Mouse (Mus musculus) embryonic facial prominence, embryonic 10.5 days (tissue): ENCODE results near the gene Slc13a2. TPM values are rescaled to one million over a fixed set of nuclear protein-coding genes. Genes with fewer than 3 reads are reported as not detected.
A peak's percentile ranks its signal among the peaks of the same experiment; 100 is the strongest.

ENCODE experiments used
- DNase-seq: peaks from one replicate; pipeline ENCODE4 v3.0.0-alpha.2; 2017; ENCODE audit warnings: low spot score
- H3K27ac ChIP-seq: fragments of 300-500 bp; sonication (generic); replicated peaks from 2 replicates; pipeline ENCODE4 v1.5.1; 2016; ENCODE audit warnings: mild to moderate bottlenecking
- H3K27me3 ChIP-seq: fragments of 300-500 bp; sonication (generic); replicated peaks from 2 replicates; pipeline ENCODE4 v1.6.1; 2016; ENCODE audit warnings: low read depth, mild to moderate bottlenecking; ENCODE audit not compliant: poor library complexity, severe bottlenecking
- H3K36me3 ChIP-seq: fragments of 300-500 bp; sonication (generic); replicated peaks from 2 replicates; pipeline ENCODE4 v1.6.1; 2016; ENCODE audit warnings: mild to moderate bottlenecking, moderate library complexity
- H3K4me1 ChIP-seq: fragments of 300-500 bp; sonication (generic); 2 replicates; pipeline ENCODE4 v1.6.1; 2016
- H3K4me3 ChIP-seq: fragments of 300-500 bp; sonication (generic); 2 replicates; pipeline ENCODE4 v1.5.1; 2016; ENCODE audit warnings: mild to moderate bottlenecking, moderate library complexity
- H3K9me3 ChIP-seq: fragments of 300-500 bp; sonication (generic); 2 replicates; pipeline ENCODE4 v1.6.1; 2016; ENCODE audit warnings: mild to moderate bottlenecking
- WGBS: fragments of 180-500 bp; shearing (Covaris S2); methylation state at CpG from one replicate; pipeline ENCODE4 v1.1.7; 2016; 5-methylcytosine and 5-hydroxymethylcytosine counted together
- polyA plus RNA-seq: library from polyadenylated mRNA; unstranded; fragments of >200 nt; fragmentation: Nextera tagmentation; extraction: Ambion mirVana; gene quantifications from 2 replicates; pipeline ENCODE4 v1.2.1, GENCODE M21; 2016

Gene Slc13a2
- not detected in 2 replicates for polyA plus RNA-seq

DNA sequence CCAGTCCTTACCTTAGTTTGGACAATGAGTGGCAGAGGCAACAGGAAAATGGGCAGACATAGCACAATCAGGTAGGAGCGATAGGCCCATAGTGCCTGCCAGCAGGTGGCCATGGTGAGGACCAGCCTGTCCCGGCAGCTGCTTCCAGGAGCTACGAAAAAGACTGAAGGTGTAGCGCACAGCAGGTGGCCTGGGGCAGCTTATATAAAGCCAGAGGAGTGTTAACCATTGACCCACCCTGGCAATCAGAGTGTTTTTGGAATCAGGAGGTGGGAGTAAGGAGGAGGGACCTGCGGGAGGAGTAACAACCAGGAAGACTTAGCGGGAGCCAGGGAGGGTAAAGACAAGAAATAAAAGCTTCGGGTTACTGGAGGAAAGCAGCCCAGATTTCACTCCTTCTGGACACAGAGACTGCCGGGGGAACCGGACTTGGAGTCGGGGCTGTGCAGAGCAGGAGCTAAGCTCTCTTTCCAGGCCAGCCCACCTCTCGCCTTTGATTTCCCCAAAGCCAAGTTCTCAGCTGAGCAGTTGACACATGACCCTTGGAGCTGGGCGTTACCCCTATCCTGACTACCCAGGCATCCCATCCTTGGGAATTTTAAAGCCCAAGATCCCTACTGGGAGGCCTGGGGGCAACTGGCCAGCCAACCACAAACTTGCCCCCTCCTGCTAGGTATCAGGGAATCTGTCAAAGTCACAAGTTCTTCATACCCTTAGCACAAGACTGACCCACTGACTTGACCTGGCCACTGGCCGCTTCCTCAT lies at the start of gene Slc13a2:
Gene Slc13a2, minus strand, starts transcription at position 163 of the 765 bp plus-strand sequence.
- Histone ChIP-seq H3K36me3 (no peaks in the 10 kb centered on the region), H3K4me1 (peaks cover 9% of the 10 kb centered on the region), H3K27me3 (peaks cover 14% of the 10 kb centered on the region), H3K27ac (no peak within 1 kb of the TSS), H3K9me3 (no peaks in the 10 kb centered on the region), H3K4me3 (no peak within 1 kb of the TSS)
- no peak for DNase-seq
- WGBS, result 30% methylated on average over 13 of the region's 13 CpGs

DNA sequence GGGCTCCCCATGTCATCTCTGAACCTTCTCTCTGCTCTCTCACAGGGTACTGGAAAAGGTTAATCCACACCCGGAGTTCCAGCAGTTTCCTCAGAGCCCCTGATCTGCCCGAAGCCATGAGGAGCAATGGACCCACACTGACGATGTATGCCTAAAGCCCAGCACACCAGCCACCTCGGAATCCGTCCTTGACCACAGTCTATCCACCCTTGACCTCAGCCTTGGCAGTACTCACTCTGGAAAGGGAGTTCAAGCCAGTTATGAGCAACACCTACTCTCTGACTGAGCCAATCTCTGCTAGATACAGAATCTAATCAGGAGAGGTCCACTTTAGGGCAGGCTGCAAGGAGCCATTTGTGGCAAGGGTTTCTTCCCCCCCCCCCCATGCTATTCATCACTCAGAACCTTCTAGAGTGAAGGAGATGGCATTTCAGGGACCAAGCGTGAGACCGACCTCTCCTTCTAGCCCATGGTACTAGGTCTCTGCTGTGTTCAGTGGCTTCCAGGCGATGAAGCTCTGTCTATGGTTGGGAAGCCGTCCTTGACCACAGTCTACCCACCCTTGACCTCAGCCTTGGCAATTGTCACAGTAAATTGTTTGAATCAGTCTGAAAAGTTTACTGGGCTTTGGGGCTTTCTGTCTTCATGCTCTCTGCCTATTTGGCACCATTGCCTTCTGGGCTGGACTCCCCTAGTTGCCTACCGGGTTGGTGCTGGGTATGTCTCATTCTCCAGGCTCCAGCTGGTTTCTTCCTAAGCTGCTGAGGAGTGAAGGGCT lies 49.5 kb upstream of the Slc13a2 start:
- no peak overlapping the region for H3K27ac ChIP-seq
- H3K9me3 ChIP-seq, result no peaks in the 10 kb centered on the region

DNA sequence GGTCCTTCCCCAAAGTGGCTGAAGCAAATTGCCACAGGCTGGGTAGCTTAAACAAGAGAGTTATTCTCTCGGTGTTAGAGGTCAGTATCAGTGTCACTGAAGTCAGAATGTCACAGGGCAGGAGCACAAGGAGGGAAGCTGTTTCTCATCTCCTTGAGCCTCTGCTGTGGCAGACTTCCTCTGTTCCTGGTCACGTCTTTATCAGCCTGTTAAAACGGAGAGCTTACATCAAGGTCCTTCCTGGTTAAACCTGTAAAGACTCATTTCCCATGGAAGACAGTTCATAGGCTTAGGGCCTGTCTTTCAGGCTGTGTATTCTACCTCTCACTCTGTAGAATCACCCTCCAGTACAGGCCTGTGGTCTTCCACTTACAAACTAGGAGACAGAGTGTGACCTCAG lies 45.9 kb upstream of the Slc13a2 start:
- 37% methylated on average over 3 of the region's 3 CpGs for WGBS
- no peaks in the 10 kb centered on the region for H3K27me3 ChIP-seq
- no peak overlapping the region for H3K4me3 ChIP-seq
- H3K4me1 ChIP-seq, result peaks cover 29% of the 10 kb centered on the region
- peaks cover 15% of the 10 kb centered on the region for H3K36me3 ChIP-seq
- H3K27ac ChIP-seq, result no peak overlapping the region
- DNase-seq, result no peak
- no peaks in the 10 kb centered on the region for H3K9me3 ChIP-seq

More for the DNA sequence above, 49.5 kb upstream of the Slc13a2 start:
- Histone ChIP-seq H3K27me3 (no peaks in the 10 kb centered on the region), H3K4me1 (peaks cover 5% of the 10 kb centered on the region), H3K4me3 (no peak overlapping the region; the same call in 1 of the 2 replicates), H3K36me3 (peaks cover 15% of the 10 kb centered on the region)
- 90% methylated on average over 10 of the region's 10 CpGs for WGBS
- no peak for DNase-seq

DNA sequence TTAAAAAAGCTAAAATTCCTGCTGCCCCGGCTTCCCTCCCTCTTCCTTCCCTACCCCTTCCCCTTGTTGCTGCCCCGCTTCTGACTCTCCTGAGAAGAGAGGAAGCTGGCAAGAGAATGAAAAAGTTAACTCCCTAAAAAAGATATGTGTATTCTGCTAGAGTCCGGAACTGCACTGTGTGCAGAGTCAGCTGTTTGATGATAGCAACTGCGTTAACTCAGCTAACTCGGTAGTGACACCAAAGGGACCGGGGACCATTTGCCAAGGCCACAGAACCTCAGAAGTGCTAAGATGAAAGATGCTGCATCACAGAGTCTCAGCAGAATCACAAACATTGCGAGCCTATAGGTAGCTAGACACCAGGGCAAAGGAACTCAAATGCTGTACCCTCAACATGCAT lies 45.5 kb upstream of the Slc13a2 start:
- Histone ChIP-seq H3K36me3 (peaks cover 15% of the 10 kb centered on the region), H3K27ac (no peak overlapping the region), H3K4me3 (no peak overlapping the region), H3K27me3 (no peaks in the 10 kb centered on the region), H3K9me3 (no peaks in the 10 kb centered on the region), H3K4me1 (peaks cover 29% of the 10 kb centered on the region)
- WGBS, result 82% methylated on average over 7 of the region's 7 CpGs
- no peak for DNase-seq

DNA sequence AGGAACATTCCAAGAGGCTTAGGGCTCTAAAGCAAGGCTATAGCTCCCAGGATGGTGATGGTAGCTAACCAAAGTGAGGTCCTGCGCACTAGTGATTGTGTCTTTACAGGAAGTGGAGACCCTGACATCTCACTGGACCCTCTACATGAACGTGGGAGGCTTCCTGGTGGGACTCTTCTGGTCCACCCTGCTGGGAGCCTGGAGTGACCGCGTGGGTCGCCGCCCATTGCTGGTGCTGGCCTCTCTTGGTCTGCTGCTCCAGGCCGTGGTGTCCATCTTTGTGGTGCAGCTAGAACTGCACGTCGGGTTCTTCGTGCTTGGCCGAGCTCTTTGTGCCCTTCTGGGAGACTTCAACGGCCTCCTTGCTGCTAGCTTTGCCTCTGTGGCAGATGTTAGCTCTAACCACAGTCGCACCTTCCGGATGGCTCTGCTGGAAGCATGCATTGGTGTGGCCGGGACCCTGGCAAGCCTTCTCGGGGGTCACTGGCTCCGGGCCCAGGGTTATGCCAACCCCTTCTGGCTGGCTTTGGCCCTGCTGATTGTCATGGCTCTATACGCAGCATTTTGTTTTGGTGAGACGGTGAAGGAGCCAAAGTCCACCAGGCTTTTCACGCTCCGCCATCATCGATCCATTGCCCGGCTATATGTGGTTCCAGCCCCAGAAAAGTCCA lies 44.4 kb upstream of the Slc13a2 start:
- DNase-seq, result no peak
- Histone ChIP-seq H3K36me3 (peaks cover 6% of the 10 kb centered on the region), H3K9me3 (peaks cover 5% of the 10 kb centered on the region; the same call in 1 of the 2 replicates), H3K27ac (peak overlapping the region; percentile 94), H3K4me3 (peak overlapping the region; percentile 74), H3K27me3 (no peaks in the 10 kb centered on the region), H3K4me1 (peaks cover 29% of the 10 kb centered on the region)
- 65% methylated on average over 23 of the region's 23 CpGs for WGBS

DNA sequence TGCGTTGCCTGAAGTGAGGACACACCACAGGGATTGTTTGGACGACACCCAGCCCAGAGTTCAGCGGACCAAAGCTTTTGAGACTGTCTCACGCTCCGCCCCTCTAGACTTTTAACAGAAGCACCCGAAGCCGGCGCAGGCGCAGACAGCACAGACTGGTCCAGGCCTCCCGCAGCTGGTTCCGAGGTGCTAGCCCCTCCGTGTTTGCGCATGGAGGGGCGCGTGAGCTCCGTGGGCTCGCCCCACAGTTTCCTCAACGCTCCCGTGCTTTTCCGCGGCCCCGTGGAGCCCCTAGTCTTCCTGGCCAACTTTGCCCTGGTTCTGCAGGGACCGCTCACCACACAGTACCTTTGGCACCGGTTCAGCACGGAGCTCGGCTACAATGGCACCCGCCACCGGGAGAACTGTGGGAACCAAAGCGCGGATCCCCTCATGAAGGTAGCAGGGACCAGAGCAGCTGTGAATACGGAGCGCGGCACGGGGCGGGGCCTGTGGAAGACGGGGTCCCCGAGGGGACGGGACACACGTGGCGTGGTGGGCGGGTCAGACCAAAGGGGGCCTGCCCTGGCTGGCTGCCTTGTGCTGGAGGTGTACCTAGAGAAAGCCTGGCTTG lies 43.7 kb upstream of the Slc13a2 start, which contains the start of gene Slc46a1:
Gene Slc46a1, plus strand, starts transcription at position 130 of the 613 bp plus-strand sequence.
- Histone ChIP-seq H3K4me1 (peaks cover 29% of the 10 kb centered on the region), H3K36me3 (no peaks in the 10 kb centered on the region), H3K27me3 (no peaks in the 10 kb centered on the region), H3K9me3 (peaks cover 5% of the 10 kb centered on the region; the same call in 1 of the 2 replicates), H3K27ac (peak within 1 kb of the TSS; percentile 94), H3K4me3 (peak within 1 kb of the TSS; percentile 74)
- under 1% methylated on average over 41 of the region's 41 CpGs for WGBS
- peak; percentile 94 for DNase-seq

DNA sequence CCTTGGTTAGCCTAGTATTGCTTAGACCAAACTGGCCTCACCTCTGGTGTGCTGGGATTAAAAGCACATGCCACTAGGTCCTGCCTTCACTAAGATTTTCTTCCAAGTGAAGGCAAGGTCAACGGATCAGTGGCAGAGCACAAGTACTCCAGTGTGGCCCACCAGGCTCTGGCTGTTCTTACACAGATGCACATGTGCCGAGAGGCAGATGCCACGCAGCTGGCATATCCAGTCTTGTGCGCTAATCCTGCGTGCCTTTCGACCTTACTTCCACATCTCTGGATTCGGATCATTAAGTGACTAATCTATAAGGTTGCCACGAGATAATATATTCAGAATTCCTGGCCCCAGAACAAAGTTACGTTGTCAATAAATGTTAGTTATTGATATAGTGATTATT lies 43.1 kb upstream of the Slc13a2 start:
- no peaks in the 10 kb centered on the region for H3K36me3 ChIP-seq
- peak; percentile 28 for DNase-seq
- peaks cover 5% of the 10 kb centered on the region; the same call in 1 of the 2 replicates for H3K9me3 ChIP-seq
- H3K4me1 ChIP-seq, result peaks cover 29% of the 10 kb centered on the region
- H3K4me3 ChIP-seq, result peak overlapping the region; percentile 74
- H3K27me3 ChIP-seq, result no peaks in the 10 kb centered on the region
- WGBS, result 47% methylated on average over 9 of the region's 9 CpGs
- H3K27ac ChIP-seq, result peak overlapping the region; percentile 94

DNA sequence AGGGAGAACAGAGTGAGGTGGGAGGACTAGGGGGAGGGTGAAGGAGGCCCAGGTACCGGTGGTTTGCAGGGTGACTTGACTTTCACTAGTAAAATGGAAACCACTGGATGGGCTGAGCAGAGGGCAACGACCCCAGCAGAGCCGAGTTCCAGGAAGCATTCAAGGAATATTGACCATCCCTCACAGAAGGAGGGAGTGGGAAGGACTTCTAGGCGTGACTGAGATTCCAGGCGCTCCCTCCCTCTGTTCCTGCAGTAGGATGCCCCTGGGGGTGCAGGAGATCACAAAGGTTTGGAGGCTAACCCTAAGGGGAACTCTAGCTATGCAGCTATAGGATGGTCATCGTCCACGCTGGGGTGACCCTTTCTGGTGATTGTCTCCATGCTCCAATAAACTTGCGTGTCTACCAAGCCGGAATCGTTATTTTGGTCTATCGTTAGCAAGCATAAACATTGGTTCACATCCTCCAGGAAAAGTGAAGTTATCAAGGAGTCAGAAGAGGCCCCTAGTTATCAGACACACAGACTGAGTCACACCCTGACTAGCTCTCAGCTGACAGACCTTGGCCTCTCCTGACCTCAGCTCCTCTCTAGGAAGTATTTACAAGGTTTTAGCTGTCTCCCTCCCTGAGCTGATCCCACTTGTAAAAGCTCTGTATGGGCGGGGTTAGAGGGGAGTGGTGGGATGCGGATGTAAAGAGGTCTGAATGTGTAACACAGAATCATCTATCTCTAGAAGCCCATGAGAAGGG lies 41.4 kb upstream of the Slc13a2 start:
- no peak overlapping the region for H3K4me3 ChIP-seq
- no peak for DNase-seq
- no peaks in the 10 kb centered on the region for H3K27me3 ChIP-seq
- no peaks in the 10 kb centered on the region for H3K36me3 ChIP-seq
- 66% methylated on average over 13 of the region's 13 CpGs for WGBS
- H3K27ac ChIP-seq, result no peak overlapping the region
- peaks cover 5% of the 10 kb centered on the region; the same call in 1 of the 2 replicates for H3K9me3 ChIP-seq
- H3K4me1 ChIP-seq, result peaks cover 29% of the 10 kb centered on the region

DNA sequence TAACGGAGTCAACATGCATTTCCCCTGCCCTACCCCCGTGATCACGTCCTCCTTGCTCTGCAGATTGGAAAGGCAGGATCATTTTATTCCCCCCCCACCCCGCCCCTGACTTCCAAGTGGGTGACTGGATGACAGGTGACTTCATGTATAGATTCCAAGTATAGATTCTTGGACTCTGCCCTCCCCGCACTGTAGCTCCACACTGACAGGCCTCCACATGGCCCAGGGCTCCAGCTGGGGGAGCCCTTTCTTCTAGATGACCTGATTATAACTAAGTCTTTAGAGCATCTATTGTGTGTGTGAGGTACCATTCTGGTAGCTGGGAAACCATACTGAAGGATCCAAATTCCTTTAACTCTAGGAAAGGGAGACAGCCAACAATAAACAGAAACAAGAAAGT lies 40.7 kb upstream of the Slc13a2 start:
- Histone ChIP-seq H3K9me3 (peaks cover 5% of the 10 kb centered on the region; the same call in 1 of the 2 replicates), H3K36me3 (no peaks in the 10 kb centered on the region), H3K4me1 (peaks cover 29% of the 10 kb centered on the region), H3K4me3 (no peak overlapping the region), H3K27ac (no peak overlapping the region), H3K27me3 (no peaks in the 10 kb centered on the region)
- 85% methylated on average over 5 of the region's 5 CpGs for WGBS
- no peak for DNase-seq

DNA sequence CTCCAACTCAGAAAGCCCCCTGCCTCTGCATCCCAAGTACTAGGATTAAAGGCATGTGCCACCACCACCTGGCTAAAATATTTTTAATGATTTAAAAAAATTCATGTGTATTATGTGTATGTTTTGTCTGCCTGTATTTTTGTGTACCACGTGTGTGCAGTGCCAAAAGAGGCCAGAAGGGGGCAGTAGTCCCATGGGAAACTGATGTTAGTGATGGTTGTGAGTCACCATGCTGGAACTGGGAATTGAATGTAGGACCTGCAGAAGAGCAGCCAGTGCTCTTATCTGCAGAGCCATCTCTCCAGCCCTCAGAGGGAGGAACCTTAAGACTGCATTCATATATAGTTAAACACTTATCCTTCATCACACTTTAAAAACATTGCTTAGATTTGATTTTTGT lies 39.9 kb upstream of the Slc13a2 start:
- H3K4me1 ChIP-seq, result peaks cover 28% of the 10 kb centered on the region
- no peak for DNase-seq
- 61% methylated on average over 1 of the region's 1 CpGs for WGBS
- peaks cover 5% of the 10 kb centered on the region; the same call in 1 of the 2 replicates for H3K9me3 ChIP-seq
- H3K27me3 ChIP-seq, result no peaks in the 10 kb centered on the region
- H3K4me3 ChIP-seq, result no peak overlapping the region
- H3K27ac ChIP-seq, result no peak overlapping the region
- H3K36me3 ChIP-seq, result no peaks in the 10 kb centered on the region

DNA sequence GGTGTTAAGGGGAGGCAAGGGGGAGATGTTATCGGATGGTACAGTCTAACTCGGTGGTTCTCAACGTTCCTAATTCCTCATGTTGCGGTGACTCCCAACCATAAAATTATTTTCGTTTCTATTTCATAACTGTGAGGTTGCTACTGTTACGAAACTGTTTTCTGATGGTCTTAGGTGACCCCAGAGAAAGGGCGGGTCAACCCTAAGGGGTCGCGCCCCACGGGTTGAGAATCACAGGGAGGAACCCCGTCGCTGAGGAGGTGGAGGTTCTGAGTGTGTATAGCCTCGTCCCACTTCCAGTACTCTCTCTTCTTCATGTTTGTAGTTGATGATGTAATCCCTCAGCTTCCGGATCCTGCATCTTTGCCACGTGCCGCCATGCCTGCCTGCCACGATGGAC lies 36.7 kb upstream of the Slc13a2 start:
- peaks cover 5% of the 10 kb centered on the region; the same call in 1 of the 2 replicates for H3K9me3 ChIP-seq
- peaks cover 13% of the 10 kb centered on the region; the same call in 1 of the 2 replicates for H3K4me1 ChIP-seq
- DNase-seq, result no peak
- no peaks in the 10 kb centered on the region for H3K36me3 ChIP-seq
- H3K27ac ChIP-seq, result no peak overlapping the region
- WGBS, result 86% methylated on average over 17 of the region's 17 CpGs
- H3K4me3 ChIP-seq, result no peak overlapping the region
- H3K27me3 ChIP-seq, result 0 out of 2 replicates have a peak, but pooled peaks cover 6% of the 10 kb centered on the region
